ENCODE assay signal across 8 mouse cellular contexts in the genomic region with DNA sequence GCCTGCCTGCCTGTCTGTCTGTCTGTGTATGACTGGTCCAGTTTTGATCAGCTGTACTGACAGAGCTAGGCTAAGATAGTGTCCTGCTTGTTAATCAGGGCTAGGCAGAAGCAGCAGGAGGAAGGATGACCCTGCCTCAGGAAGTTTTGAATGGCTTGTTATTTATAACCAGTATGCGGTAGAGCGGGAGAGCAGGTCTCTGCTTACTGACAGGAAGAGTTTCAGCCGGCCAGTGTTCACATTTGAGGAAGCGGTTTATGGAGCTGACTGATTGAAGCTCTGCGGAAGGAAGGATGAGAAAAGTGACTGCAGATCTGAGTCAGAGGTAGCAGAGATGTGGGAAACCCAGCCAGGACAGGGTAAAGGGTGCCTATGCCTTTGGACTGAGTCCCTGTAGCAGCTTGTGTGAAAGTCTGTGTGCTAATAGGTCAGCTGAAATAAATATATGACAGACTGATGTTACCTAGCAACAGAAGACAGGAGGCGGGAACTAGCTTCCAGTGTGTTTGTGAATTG. TPM values are rescaled to one million over a fixed set of nuclear protein-coding genes. Genes with fewer than 3 reads are reported as not detected.
DNase-seq lines count a peak whose midpoint lies in the region; ATAC-seq and TF ChIP-seq lines count a peak whose summit lies in the region.

No protein-coding gene starts in this region.

- peaks cover 8% of the 10 kb centered on the region for H3K4me1 ChIP-seq in brown adipose tissue, adult 24 weeks (ENCODE audit: control insufficient read depth, insufficient read depth, insufficient read length, low read length)
- H3K4me1 ChIP-seq in heart, embryonic 13.5 days, result peaks cover 31% of the 10 kb centered on the region
- peaks cover 22% of the 10 kb centered on the region; the same call in 1 of the 2 replicates for H3K4me1 ChIP-seq in kidney, embryonic 16.5 days (ENCODE audit: insufficient read depth, low read length)
- H3K4me1 ChIP-seq in lung, adult 2 months (ENCODE audit: control insufficient read depth, insufficient read depth, low read length), result peaks cover 10% of the 10 kb centered on the region
- 0 out of 2 replicates have a peak, but pooled peaks cover 2% of the 10 kb centered on the region for H3K4me1 ChIP-seq in neural tube, embryonic 14.5 days (ENCODE audit: control insufficient read depth, insufficient read depth, low read length)

- no peak overlapping the region; the same call in 1 of the 2 replicates for H3K4me3 ChIP-seq in brown adipose tissue, adult 24 weeks (ENCODE audit: insufficient read depth, low read depth, low read length)
- H3K4me3 ChIP-seq in heart, embryonic 13.5 days, result peak overlapping the region; percentile 36
- H3K4me3 ChIP-seq in kidney, embryonic 16.5 days (ENCODE audit: low read length), result no peak overlapping the region
- no peak overlapping the region for H3K4me3 ChIP-seq in lung, adult 2 months (replicated peaks; ENCODE audit: extremely low read depth, low read depth, low read length)
- H3K4me3 ChIP-seq in neural tube, embryonic 14.5 days (ENCODE audit: low read depth, low read length), result no peak overlapping the region

- TF ChIP-seq CTCF in lung, adult 2 months (IDR thresholded peaks at IDR 0.05; ENCODE audit: insufficient read depth, low read length), result no peak

- 27% methylated on average over 6 of the region's 6 CpGs for WGBS in heart, embryonic 13.5 days
- WGBS in kidney, embryonic 16.5 days, result 17% methylated on average over 6 of the region's 6 CpGs
- 20% methylated on average over 6 of the region's 6 CpGs for WGBS in lung, adult 2 months
- WGBS in neural tube, embryonic 14.5 days, result 17% methylated on average over 6 of the region's 6 CpGs

- H3K27ac ChIP-seq in brown adipose tissue, adult 24 weeks (replicated peaks; ENCODE audit: low read depth, low read length), result peak overlapping the region; percentile 57; the same call in 1 of the 2 replicates
- H3K27ac ChIP-seq in heart, embryonic 13.5 days (replicated peaks), result peak overlapping the region; percentile 79
- H3K27ac ChIP-seq in kidney, embryonic 16.5 days (ENCODE audit: low read length), result 0 out of 2 replicates have a peak overlapping the region, but pooled peaks have one; percentile 43
- peak overlapping the region; percentile 48 for H3K27ac ChIP-seq in neural tube, embryonic 14.5 days (ENCODE audit: low read depth, low read length)

- H3K9me3 ChIP-seq in heart, embryonic 13.5 days, result no peaks in the 10 kb centered on the region; the same call in 1 of the 2 replicates
- no peaks in the 10 kb centered on the region for H3K9me3 ChIP-seq in kidney, embryonic 16.5 days (ENCODE audit: low read length)
- H3K9me3 ChIP-seq in neural tube, embryonic 14.5 days (ENCODE audit: control insufficient read depth, low read length), result no peaks in the 10 kb centered on the region

- no peak for TF ChIP-seq POLR2A in lung, adult 2 months (IDR thresholded peaks at IDR 0.05; ENCODE audit: borderline replicate concordance, extremely low read depth, low read depth, low read length)

- peak; percentile 75; the same call in 1 of the 2 replicates for ATAC-seq in heart, embryonic 13.5 days (ENCODE audit: extremely low read depth, insufficient number of reproducible peaks, low FRiP score, low TSS enrichment)
- ATAC-seq in kidney, embryonic 16.5 days (ENCODE audit: low FRiP score, low TSS enrichment), result peak; percentile 91
- peak; percentile 61; the same call in 1 of the 2 replicates for ATAC-seq in neural tube, embryonic 14.5 days (ENCODE audit: low read depth)

- H3K27me3 ChIP-seq in heart, embryonic 13.5 days (replicated peaks), result no peaks in the 10 kb centered on the region
- no peaks in the 10 kb centered on the region for H3K27me3 ChIP-seq in kidney, embryonic 16.5 days (ENCODE audit: insufficient read depth, low read length)
- peaks cover 4% of the 10 kb centered on the region; the same call in 1 of the 2 replicates for H3K27me3 ChIP-seq in neural tube, embryonic 14.5 days (ENCODE audit: control insufficient read depth, insufficient read depth, low read length)

- H3K4me2 ChIP-seq in heart, embryonic 13.5 days, result peak overlapping the region; percentile 60
- H3K4me2 ChIP-seq in kidney, embryonic 16.5 days (replicated peaks; ENCODE audit: low read depth, low read length), result peak overlapping the region; percentile 24; the same call in 1 of the 2 replicates
- H3K4me2 ChIP-seq in neural tube, embryonic 14.5 days (ENCODE audit: low read depth, low read length), result 0 out of 2 replicates have a peak overlapping the region, but pooled peaks have one; percentile 18

- H3K9ac ChIP-seq in heart, embryonic 13.5 days, result 0 out of 2 replicates have a peak overlapping the region, but pooled peaks have one; percentile 58
- H3K9ac ChIP-seq in kidney, embryonic 16.5 days (replicated peaks; ENCODE audit: low read length), result no peak overlapping the region
- H3K9ac ChIP-seq in neural tube, embryonic 14.5 days (replicated peaks; ENCODE audit: low read depth, low read length), result no peak overlapping the region

- H3K36me3 ChIP-seq in heart, embryonic 13.5 days, result peaks cover 14% of the 10 kb centered on the region
- no peaks in the 10 kb centered on the region for H3K36me3 ChIP-seq in kidney, embryonic 16.5 days (ENCODE audit: insufficient read depth, low read length)
- H3K36me3 ChIP-seq in neural tube, embryonic 14.5 days (ENCODE audit: control insufficient read depth, insufficient read depth, low read length), result no peaks in the 10 kb centered on the region

- peak; percentile 11 to 12 for DNase-seq in frontal cortex, postnatal 14 days (ENCODE audit: low spot score in 2 of 2)
- DNase-seq in frontal cortex, postnatal 10 days (ENCODE audit: low spot score in 2 of 2), result no peak
- peak; percentile 11 for DNase-seq in lung, adult 2 months
- no peak for DNase-seq in gastrocnemius, postnatal 10 days

RNA-seq across cellular contexts. Expression of a gene that starts 27.9 kb away (rescaled TPM):
- polyA plus RNA-seq in brown adipose tissue, adult 24 weeks (2012; ENCODE audit: insufficient read depth, insufficient read length, missing spikeins), result 0.44 and 0.75 TPM in 2 replicates
- 3.0 and 3.7 TPM in 2 replicates for polyA plus RNA-seq in heart, embryonic 13.5 days (2015; fragmentation: Nextera tagmentation; extraction: Ambion mirVana)
- polyA plus RNA-seq in kidney, embryonic 16.5 days (2015; fragmentation: Nextera tagmentation; extraction: Ambion mirVana), result 3.7 and 4.0 TPM in 2 replicates
- 1.2 and 3.7 TPM in 2 replicates for polyA plus RNA-seq in lung, adult 2 months (2012; rRNA removed)
- 1.7 and 2.3 TPM in 2 replicates for polyA plus RNA-seq in neural tube, embryonic 14.5 days (2014; fragmentation: Nextera tagmentation; extraction: Ambion mirVana)
- total RNA-seq in gastrocnemius, postnatal 10 days (2021), result 1 to 10 TPM; 5.9 to 8.6 TPM

RNA-seq across cellular contexts. Expression of a gene that starts 41.2 kb away (rescaled TPM):
- 31.7 and 50.8 TPM in 2 replicates for polyA plus RNA-seq in brown adipose tissue, adult 24 weeks (2012; ENCODE audit: insufficient read depth, insufficient read length, missing spikeins)
- 121 and 139 TPM in 2 replicates for polyA plus RNA-seq in heart, embryonic 13.5 days (2015; fragmentation: Nextera tagmentation; extraction: Ambion mirVana)
- polyA plus RNA-seq in kidney, embryonic 16.5 days (2015; fragmentation: Nextera tagmentation; extraction: Ambion mirVana), result 171 and 183 TPM in 2 replicates
- 18.4 and 25.4 TPM in 2 replicates for polyA plus RNA-seq in lung, adult 2 months (2012; rRNA removed)
- polyA plus RNA-seq in neural tube, embryonic 14.5 days (2014; fragmentation: Nextera tagmentation; extraction: Ambion mirVana), result 193 and 207 TPM in 2 replicates
- total RNA-seq in gastrocnemius, postnatal 10 days (2021), result 10 to 100 TPM; 53.5 to 55.6 TPM

RNA-seq across cellular contexts. Expression of a gene that starts 56.5 kb away (rescaled TPM):
- polyA plus RNA-seq in brown adipose tissue, adult 24 weeks (2012; ENCODE audit: insufficient read depth, insufficient read length, missing spikeins), result 6.9 and 14.6 TPM in 2 replicates
- polyA plus RNA-seq in heart, embryonic 13.5 days (2015; fragmentation: Nextera tagmentation; extraction: Ambion mirVana), result 0.09 and 0.16 TPM in 2 replicates
- 0.35 and 0.69 TPM in 2 replicates for polyA plus RNA-seq in kidney, embryonic 16.5 days (2015; fragmentation: Nextera tagmentation; extraction: Ambion mirVana)
- 0.45 and 4.3 TPM in 2 replicates for polyA plus RNA-seq in lung, adult 2 months (2012; rRNA removed)
- 0.20 TPM in 1 of 2 replicates, not detected in the other for polyA plus RNA-seq in neural tube, embryonic 14.5 days (2014; fragmentation: Nextera tagmentation; extraction: Ambion mirVana)
- total RNA-seq in gastrocnemius, postnatal 10 days (2021), result 100 to 1,000 TPM; 548 to 639 TPM

Comparison
In these comparisons a context has a peak if more than half of its experiments do, and no peak if none do; other contexts are left out.
1. DNase-seq: peak in frontal cortex, postnatal 14 days (2 of 2) and lung, adult 2 months (single experiment); none in frontal cortex, postnatal 10 days (0 of 2) and gastrocnemius, postnatal 10 days (single experiment).
2. Peak in every context shown above with its lines, with median percentiles within 50 percentile points of each other: H3K27ac ChIP-seq, ATAC-seq and H3K4me2 ChIP-seq.